Mouse (Mus musculus): ENCODE data around the gene Pklr.

- TF ChIP-seq POLR2A (IDR thresholded peaks at IDR 0.05; ENCODE audit: borderline replicate concordance, extremely low read depth, low read depth, low read length): peak; percentile 75; the same call in 1 of the 2 replicates
- no peak for TF ChIP-seq CTCF (IDR thresholded peaks at IDR 0.05; ENCODE audit: insufficient read depth, low read length)
These were observed 47.4 kb downstream of the Pklr start, which contains the start of gene Fam189b for GRCm38 (mm10) chr3:89183058-89183958.
